Mouse (Mus musculus) fibroblast of lung, adult 2 months (primary cell): ENCODE measurements around the gene Usp24.
A peak's percentile ranks its signal among the peaks of the same experiment; 100 is the strongest.

Experiments
- DNase-seq: peaks from one replicate; pipeline ENCODE4 v3.0.0-alpha.2; 2011; ENCODE audit warnings: low read depth

Usp24 gene

GRCm38 (mm10) chr4:106430431-106430830 lies 114.4 kb downstream of the Usp24 start:
- no peak for DNase-seq

DNA sequence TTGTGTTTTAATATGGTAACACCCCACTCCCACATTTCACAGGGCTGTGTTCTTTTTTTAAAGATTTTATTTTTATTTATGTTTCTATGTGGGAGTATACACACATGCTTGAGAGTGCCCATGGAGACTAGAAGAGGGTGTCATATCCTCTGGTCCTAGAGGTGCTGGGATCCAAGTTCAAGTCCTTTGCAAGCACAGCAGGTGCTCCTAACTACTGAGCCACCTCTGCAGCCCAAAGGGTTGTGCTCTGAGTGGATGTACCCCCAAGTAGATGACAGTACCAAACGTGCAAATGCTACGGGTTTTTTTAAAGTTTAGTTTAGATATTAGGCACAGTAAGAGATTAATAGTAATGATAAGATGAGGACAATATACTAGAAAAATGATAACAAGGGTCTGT lies 119.4 kb downstream of the Usp24 start:
- no peak for DNase-seq

DNA sequence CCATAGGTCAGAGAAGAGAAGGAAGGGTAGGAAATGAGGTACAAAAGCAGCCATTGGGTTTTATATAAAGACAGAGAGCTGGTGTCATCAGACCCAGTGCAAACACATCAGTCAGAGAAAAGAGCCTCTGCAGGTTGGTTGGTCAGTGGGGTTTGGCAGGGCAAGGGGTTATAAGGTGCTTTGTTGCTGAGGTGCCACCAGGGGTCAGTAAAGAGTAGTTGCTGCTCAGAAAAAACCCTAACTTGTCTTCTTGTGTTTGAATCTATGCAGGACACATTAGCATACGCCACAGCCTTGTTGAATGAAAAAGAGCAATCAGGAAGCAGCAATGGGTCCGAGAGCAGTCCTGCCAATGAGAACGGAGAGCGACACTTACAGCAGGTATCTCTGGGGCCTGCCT lies 120.5 kb downstream of the Usp24 start:
- peak; percentile 10 for DNase-seq

GRCm38 (mm10) chr4:106437207-106437606 lies 121.2 kb downstream of the Usp24 start:
- DNase-seq, result no peak

DNA sequence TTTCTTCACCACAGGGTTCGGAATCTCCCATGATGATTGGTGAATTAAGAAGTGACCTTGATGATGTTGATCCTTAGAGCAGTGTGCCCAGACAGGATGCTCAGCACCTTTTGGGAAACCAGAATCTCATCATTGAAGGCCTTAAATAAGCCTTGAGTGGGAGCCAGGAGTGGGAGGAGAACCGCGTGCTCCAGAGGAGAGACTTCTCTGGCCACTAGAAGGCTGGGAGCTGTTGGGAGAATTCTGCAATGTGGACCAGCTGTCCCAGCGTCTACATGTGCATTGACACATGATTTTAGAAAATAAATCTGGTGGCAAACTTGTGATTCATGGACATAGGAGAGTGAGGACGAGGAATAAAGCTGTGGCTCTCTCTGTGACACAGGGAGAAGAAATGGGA lies 122.8 kb downstream of the Usp24 start:
- DNase-seq, result no peak

GRCm38 (mm10) chr4:106443182-106443581 lies 127.2 kb downstream of the Usp24 start:
- DNase-seq, result no peak

- DNase-seq, result no peak
These were observed 133.3 kb downstream of the Usp24 start for GRCm38 (mm10) chr4:106449306-106449705.

DNA sequence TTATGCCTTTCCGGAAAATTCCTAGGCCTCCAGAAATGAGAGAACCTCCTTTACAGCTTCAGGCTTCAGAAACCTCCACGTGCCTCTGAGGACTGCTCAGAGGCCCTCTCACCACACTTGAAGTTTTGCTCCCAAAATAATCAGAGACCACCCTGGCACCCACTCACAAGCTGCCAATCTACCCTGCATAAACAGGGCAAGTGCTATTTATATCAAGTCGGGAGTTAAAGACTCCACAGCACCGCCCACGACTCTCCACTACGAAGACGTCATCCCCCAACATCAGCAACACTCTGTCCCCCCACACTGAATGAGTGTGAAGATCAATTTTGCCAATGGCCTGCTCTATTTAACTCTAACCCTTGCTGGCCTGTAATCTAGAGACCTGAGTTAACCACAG lies 136.4 kb downstream of the Usp24 start:
- DNase-seq, result no peak

- no peak for DNase-seq
These were observed 137.1 kb downstream of the Usp24 start for GRCm38 (mm10) chr4:106453108-106453507.

DNA sequence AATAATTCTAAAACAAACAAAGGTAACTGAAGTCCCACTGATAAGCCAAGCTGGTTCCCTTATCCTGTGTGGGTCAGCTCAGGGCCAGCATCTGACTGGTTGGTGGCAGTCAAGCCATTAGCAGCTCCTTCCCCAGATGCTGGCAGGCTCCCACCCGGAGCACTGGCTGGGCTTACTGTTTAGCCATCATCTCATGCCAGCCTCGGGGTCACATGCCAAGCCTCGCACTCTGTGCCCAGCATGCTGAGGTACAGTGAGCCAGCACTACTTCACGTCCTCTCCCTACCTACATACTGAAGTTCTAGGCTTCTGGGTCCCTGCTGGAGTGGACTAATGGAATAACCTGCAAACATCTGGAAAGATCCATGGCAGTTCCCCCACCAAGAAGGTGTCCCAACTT lies 137.5 kb downstream of the Usp24 start:
- DNase-seq, result no peak

DNA sequence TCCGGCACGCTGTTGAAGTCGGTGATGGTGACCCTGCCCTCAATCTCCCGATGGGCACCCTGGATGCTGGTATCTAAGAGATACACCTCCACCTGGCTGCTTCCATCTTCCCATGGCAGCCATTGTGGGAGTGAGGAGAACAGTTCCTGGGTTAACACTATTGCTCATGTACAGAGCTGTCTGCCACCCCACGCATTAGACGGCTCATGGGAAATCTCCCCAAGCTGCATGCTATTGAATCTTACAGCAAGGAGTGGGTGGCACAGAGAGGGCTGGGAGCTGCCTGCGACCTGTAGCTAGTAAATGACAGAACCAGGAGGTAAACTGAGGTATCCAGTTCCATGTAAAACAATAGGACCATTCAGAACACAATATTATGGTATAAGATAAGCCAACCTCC lies 138.5 kb downstream of the Usp24 start:
- no peak for DNase-seq

- no peak for DNase-seq
These were observed 146.0 kb downstream of the Usp24 start for GRCm38 (mm10) chr4:106462016-106462415.

DNA sequence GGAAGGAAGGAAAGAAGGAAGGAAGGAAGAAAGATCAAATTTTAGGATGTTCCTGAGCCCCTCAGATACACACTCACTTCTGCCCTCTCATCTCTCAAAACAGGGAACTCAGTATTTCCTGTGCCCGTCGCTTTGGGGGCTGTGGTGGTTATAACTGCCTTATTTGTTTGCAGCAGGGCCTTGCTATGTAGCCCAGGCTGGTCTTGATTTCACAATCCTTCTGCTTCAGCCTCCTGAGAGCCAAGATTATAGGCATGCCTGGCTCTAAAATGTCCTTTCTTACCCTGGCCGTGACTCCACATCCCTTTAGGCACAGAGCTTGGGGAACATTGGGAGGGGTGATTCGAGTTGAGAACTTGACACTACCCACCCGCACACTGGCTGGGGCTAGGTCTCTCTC lies 146.5 kb downstream of the Usp24 start:
- DNase-seq, result no peak

GRCm38 (mm10) chr4:106463174-106463801 lies 147.3 kb downstream of the Usp24 start:
- DNase-seq, result no peak

- DNase-seq, result no peak
These were observed 151.6 kb downstream of the Usp24 start for GRCm38 (mm10) chr4:106467420-106468110.

DNA sequence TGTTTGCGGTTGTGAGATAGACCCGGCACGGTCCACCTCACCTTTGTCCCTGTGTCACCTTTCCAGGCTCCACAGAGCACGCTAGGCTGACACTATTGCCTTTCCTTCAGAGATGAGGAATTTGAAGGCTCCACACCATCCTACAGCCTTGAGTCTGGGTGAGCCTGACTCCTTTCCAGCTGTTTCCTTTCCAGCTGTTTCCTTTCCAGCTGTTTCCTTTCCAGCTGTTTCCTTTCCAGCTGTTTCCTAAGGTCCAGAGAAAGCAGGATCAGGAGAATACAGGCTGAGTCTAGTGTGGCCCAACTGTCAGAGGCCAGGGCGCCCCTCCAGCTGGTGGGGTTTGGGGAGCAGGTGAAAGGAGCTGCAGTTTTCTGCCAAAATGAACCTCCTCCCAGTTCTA lies 154.9 kb downstream of the Usp24 start:
- no peak for DNase-seq

DNA sequence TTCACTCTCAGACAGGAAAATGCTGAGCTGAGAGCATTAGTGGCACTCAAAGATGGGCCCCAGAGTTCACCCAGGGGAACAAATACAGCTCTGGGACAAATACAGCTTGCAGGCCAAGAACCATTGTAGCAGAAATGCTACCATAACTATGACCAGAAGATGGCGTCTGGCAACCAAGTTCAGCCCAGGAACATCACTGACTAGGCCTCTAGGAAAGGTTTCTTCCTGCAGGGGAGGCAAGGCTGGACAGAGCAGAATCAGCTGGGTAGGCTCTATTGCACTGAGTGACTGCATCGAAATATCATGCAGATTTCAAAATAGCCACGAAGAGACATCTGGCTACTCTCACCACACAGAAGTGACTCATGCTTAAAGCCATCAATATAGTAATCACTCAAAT lies 156.3 kb downstream of the Usp24 start:
- DNase-seq, result peak; percentile 75

DNA sequence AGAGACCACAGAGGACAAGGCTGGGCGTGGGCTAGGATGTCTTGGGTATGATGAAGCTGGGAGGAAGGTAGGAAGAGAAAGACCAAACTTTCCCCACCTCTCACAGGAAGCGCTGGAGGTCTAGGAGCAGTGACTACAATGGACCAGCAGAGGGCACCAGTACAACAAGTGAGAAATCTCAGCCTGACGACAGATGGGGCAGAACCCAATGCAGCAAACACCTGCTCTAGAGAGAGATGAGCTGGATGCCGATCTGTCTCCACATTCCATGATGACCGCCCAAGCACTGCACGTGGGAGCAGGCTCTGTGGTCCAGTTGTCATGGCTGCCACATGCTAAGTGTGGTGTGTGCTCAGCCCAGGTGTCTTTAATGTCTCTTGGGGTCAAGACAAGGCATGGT lies 158.2 kb downstream of the Usp24 start:
- DNase-seq, result peak; percentile 11

GRCm38 (mm10) chr4:106480545-106480944 lies 164.5 kb downstream of the Usp24 start:
- no peak for DNase-seq

- DNase-seq, result no peak
These were observed 167.3 kb downstream of the Usp24 start for GRCm38 (mm10) chr4:106483215-106483727.

GRCm38 (mm10) chr4:106483831-106484230 lies 167.8 kb downstream of the Usp24 start:
- DNase-seq, result no peak

DNA sequence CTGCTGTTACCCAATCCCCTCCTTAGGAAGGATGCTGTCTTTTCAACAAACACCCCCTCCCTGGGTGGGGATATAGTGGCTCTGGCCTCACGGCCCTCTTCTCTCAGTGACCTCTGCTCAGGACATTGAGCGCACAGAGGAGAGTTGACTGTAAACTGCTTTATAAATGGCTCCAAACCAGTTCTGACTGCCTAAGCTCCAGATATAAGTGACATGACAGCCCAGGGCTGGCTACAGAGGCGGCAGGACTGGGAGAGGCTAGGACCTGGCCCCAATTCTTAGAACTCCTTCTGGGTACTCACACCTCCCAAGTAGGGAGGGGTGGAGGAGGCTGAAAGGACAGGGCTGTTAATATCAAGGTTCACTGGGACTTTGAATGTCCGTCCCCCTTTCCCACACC lies 174.6 kb downstream of the Usp24 start:
- no peak for DNase-seq
